Mouse (Mus musculus) intestine, embryonic 15.5 days (tissue): ENCODE data around the gene Luc7l3. TPM values are rescaled to one million over a fixed set of nuclear protein-coding genes. Genes with fewer than 3 reads are reported as not detected.
"Not testable (repeated sequence)": the region's sequence is repeated elsewhere in the genome, so short reads cannot be mapped to it uniquely, and the experiment has no call there.

Experiments
- ATAC-seq: fragments of 200-750 bp; cut with Nextera tagmentation; 2 replicates; pipeline ENCODE4 v1.8.0; 2017; ENCODE audit warnings: moderate TSS enrichment, moderate library complexity
- H3K27ac ChIP-seq: fragments of 300-500 bp; sonication (generic); 2 replicates; pipeline ENCODE4 v1.5.1; 2015; ENCODE audit warnings: mild to moderate bottlenecking, inconsistent platforms
- H3K27me3 ChIP-seq: fragments of 300-500 bp; sonication (generic); replicated peaks from 2 replicates; pipeline ENCODE4 v1.6.1; 2015; ENCODE audit warnings: inconsistent platforms
- H3K36me3 ChIP-seq: fragments of 300-500 bp; sonication (generic); 2 replicates; pipeline ENCODE4 v1.6.1; 2015; ENCODE audit warnings: inconsistent platforms
- H3K4me1 ChIP-seq: fragments of 300-500 bp; sonication (generic); replicated peaks from 2 replicates; pipeline ENCODE4 v1.6.1; 2015; ENCODE audit warnings: inconsistent platforms
- H3K4me2 ChIP-seq: fragments of 300-500 bp; sonication (generic); replicated peaks from 2 replicates; pipeline ENCODE4 v1.6.1; 2015; ENCODE audit warnings: mild to moderate bottlenecking, inconsistent platforms
- H3K4me3 ChIP-seq: fragments of 300-500 bp; sonication (generic); replicated peaks from 2 replicates; pipeline ENCODE4 v1.5.1; 2015; ENCODE audit warnings: inconsistent platforms
- H3K9ac ChIP-seq: fragments of 300-500 bp; sonication (generic); 2 replicates; pipeline ENCODE4 v1.6.1; 2015; ENCODE audit warnings: inconsistent platforms
- H3K9me3 ChIP-seq: fragments of 300-500 bp; sonication (generic); 2 replicates; pipeline ENCODE4 v1.6.1; 2016; ENCODE audit warnings: inconsistent platforms
- WGBS: fragments of 180-500 bp; shearing (Covaris S2); methylation state at CpG from one replicate; pipeline ENCODE4 v1.1.7; 2015; 5-methylcytosine and 5-hydroxymethylcytosine counted together
- polyA plus RNA-seq: library from polyadenylated mRNA; unstranded; fragments of >200 nt; fragmentation: Nextera tagmentation; extraction: Ambion mirVana; gene quantifications from 2 replicates; pipeline ENCODE4 v1.2.1, GENCODE M21; 2015

The Luc7l3 gene
- polyA plus RNA-seq, 1 experiment from 2014 or later, result 103 TPM

DNA sequence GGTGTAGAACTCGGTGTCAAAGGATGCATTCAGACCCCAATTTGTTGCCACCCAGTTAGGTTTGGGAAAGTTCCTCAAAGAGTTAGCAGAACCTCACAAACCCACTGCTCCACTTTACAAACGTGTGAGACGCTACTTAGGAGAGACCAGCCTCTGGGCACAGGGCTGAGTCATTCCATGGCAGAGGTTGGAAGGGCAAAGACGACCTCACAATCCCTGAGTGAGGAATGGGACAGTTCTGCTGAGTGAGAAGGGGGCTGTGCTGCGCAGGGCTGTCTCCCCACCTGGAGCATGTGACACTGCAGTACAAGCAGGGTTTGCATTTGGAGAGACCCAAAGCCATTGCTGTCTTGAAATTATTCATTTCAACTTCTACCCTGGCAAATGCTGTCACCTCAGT is 39.5 kb downstream of the Luc7l3 start:
- WGBS, result 50% methylated on average over 5 of the region's 5 CpGs
- Histone ChIP-seq H3K9me3 (no peaks in the 10 kb centered on the region), H3K27ac (peak overlapping the region; percentile 90), H3K36me3 (peaks cover 15% of the 10 kb centered on the region), H3K4me3 (0 out of 2 replicates have a peak overlapping the region, but pooled peaks have one; percentile 14), H3K4me1 (0 out of 2 replicates have a peak, but pooled peaks cover 7% of the 10 kb centered on the region), H3K4me2 (peak overlapping the region; percentile 33; the same call in 1 of the 2 replicates), H3K27me3 (no peaks in the 10 kb centered on the region), H3K9ac (no peak overlapping the region)
- no peak for ATAC-seq

DNA sequence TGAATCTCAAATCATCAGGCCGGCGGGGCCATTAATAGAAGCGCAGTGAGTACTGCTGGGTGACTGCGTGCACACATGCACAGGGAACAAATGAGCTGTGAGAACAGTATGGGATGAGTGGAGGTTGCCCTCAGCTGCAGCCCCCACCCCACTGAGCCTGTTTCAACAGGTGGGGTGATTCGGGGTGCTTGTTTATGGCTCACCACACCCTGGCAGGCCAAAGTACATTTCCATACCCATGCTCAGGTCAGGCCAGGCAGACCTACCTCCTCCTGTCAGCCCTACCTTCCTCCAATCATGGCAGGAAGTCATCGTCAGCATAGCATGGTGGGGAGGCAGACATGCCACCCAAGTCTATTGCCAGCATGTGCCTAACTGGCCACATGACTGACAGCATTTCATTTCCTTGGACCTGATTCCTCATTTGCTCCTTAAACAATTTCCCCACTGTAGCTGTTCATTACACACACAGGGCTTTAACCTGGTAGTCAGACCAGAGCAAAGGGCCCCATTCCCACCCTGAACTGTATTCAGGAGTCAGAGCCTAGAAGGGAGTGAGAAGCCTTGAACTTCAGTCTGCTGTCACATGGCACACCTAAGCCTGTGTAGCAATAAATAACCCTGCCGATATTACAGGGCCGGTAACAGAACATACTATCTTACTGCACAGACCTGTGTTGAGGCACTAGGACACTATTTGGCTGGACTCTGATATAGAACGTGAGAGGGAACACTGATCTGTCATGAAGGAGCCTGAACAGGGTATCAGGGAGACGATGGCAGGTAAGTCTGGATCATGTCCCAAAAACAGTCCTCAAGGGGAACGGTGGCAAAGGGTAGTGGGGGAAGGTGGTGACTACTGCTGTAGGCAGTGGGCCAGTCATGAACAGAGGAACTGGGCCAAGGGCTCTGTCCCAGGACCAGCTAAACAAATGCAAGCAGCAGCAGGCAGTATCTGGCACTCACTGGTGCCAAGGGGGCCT is 40.3 kb downstream of the Luc7l3 start, which contains the start of gene Gm21885:
Gene Gm21885 (plus strand): TSS at position 675 of the 983 bp plus-strand sequence.
- H3K9ac ChIP-seq, result peak within 1 kb of the TSS; percentile 34; the same call in 1 of the 2 replicates
- peak within 1 kb of the TSS; percentile 14; the same call in 1 of the 2 replicates for H3K4me3 ChIP-seq
- peak within 1 kb of the TSS; percentile 90 for H3K27ac ChIP-seq
- WGBS, result 59% methylated on average over 11 of the region's 11 CpGs
- H3K4me2 ChIP-seq, result peak within 1 kb of the TSS; percentile 33
- H3K36me3 ChIP-seq, result peaks cover 9% of the 10 kb centered on the region; the same call in 1 of the 2 replicates
- ATAC-seq, result peak; percentile 87
- H3K9me3 ChIP-seq, result no peaks in the 10 kb centered on the region
- H3K27me3 ChIP-seq, result no peaks in the 10 kb centered on the region
- H3K4me1 ChIP-seq, result peaks cover 10% of the 10 kb centered on the region; the same call in 1 of the 2 replicates

DNA sequence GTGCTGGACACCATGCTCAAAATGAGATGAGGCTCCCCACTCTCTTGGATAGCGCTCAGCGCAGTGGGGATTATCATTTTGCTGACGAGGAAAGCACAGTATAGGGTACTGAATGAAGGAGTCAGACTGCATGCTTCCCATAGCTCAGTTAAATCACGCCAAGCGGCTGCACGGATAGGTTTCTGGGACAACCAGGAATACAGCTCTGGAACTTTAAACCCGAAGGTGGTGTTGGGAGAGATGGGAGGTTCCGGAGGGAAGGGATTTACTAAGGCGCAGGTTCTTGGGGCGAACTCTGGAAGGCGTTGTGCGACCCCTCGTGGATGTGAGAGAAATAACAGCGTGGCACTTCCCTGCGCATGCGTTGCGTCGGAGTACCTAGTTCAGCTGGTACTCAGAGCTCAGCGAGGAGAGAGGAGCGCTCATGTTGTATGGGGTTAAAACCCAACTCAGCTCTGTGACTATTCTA is 44.9 kb downstream of the Luc7l3 start:
- no peak overlapping the region for H3K9ac ChIP-seq
- no peaks in the 10 kb centered on the region for H3K27me3 ChIP-seq
- H3K4me3 ChIP-seq, result peak overlapping the region; percentile 31
- 8% methylated on average over 20 of the region's 20 CpGs for WGBS
- H3K36me3 ChIP-seq, result no peaks in the 10 kb centered on the region
- peak; percentile 40 for ATAC-seq
- no peaks in the 10 kb centered on the region for H3K9me3 ChIP-seq
- H3K4me1 ChIP-seq, result peaks cover 13% of the 10 kb centered on the region; the same call in 1 of the 2 replicates
- H3K27ac ChIP-seq, result no peak overlapping the region
- peak overlapping the region; percentile 68 for H3K4me2 ChIP-seq

DNA sequence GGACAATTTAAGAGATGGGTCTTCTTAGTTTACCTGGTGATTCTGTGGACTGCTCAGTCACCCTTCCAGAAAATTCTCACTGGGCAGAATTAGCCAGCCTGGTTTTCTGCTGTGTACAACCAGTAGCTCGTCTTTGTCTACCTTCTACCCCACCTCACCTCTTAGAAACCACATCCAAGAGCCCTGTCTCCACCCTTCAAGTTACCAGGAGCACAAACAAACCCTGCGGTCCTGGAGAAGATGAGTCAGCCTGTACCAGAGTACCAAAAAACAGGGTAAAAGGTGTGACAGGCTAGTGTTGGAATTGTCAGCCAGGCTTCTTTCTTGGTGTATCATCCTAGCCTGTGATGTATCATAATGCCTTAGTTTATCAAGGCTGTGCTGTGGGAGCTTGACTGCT is 46.1 kb downstream of the Luc7l3 start:
- WGBS, result 82% methylated on average over 2 of the region's 2 CpGs
- H3K27ac ChIP-seq, result no peak overlapping the region
- no peak for ATAC-seq

DNA sequence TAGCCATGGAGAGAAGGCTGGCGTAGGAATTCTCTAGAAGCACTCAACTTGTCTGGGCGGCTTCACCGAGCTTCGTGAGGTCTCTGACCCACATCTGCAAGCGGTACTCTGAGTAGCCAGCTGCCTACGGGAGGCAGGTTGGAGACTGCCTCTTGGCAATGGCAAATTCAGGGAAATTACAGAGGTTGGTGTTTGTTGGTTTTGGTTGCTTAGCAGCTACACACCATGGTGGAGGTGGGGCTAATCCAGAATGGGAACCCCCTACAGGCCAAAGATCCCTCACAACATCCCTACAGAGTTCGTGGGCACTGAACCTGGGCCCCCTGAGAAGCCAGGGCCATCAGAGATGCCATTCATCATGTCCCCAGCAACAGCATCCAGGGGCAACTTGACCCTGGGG is 46.6 kb downstream of the Luc7l3 start:
- Histone ChIP-seq H3K27ac (no peak overlapping the region), H3K36me3 (no peaks in the 10 kb centered on the region)
- ATAC-seq, result no peak

More for the DNA sequence above, 46.1 kb downstream of the Luc7l3 start:
- peaks cover 7% of the 10 kb centered on the region; the same call in 1 of the 2 replicates for H3K4me1 ChIP-seq
- no peaks in the 10 kb centered on the region for H3K27me3 ChIP-seq
- no peak overlapping the region for H3K4me2 ChIP-seq
- no peaks in the 10 kb centered on the region for H3K36me3 ChIP-seq
- no peaks in the 10 kb centered on the region for H3K9me3 ChIP-seq
- H3K4me3 ChIP-seq, result no peak overlapping the region
- no peak overlapping the region for H3K9ac ChIP-seq

DNA sequence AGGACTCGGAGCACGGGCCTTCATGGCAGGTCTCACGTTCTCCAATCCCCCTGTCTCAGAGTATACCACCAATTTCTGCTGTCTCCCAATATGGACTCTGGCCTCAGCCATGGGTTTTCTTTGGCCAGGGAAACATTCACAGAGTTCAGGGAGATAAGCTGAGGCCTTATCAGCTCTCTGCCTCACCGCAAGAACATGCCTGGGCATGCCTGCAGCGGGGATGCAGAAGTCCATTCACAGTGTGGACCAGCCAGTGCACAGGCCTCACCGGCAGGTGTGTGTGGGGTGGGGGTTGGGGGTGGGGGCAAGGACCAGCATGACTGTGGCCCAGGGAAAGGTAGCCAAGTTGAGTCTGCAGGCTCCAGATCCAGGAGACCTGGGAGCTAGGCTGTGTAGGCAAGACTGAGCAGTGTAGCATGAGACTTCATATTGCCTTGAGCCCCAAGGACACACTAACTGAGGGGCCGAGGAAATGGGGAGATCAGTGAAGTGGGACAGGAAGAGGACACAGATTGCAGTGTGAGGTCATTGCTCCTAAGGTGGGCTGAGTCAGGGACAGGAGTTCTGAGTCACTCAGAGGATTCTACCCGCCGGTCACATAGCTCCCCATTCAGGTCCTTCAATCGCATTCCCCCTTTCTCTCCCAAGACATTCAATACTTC is 47.5 kb downstream of the Luc7l3 start:
- Histone ChIP-seq H3K4me1 (peaks cover 7% of the 10 kb centered on the region; the same call in 1 of the 2 replicates), H3K9ac (no peak overlapping the region), H3K27me3 (no peaks in the 10 kb centered on the region), H3K36me3 (no peaks in the 10 kb centered on the region), H3K4me3 (no peak overlapping the region), H3K4me2 (0 out of 2 replicates have a peak overlapping the region, but pooled peaks have one; percentile 14), H3K9me3 (no peaks in the 10 kb centered on the region), H3K27ac (peak overlapping the region; percentile 73)
- peak; percentile 89 for ATAC-seq
- WGBS, result 68% methylated on average over 10 of the region's 10 CpGs

More for the DNA sequence above, 46.6 kb downstream of the Luc7l3 start:
- H3K4me1 ChIP-seq, result peaks cover 7% of the 10 kb centered on the region; the same call in 1 of the 2 replicates
- no peaks in the 10 kb centered on the region for H3K9me3 ChIP-seq
- no peak overlapping the region; the same call in 1 of the 2 replicates for H3K9ac ChIP-seq
- no peaks in the 10 kb centered on the region for H3K27me3 ChIP-seq
- H3K4me3 ChIP-seq, result no peak overlapping the region
- 81% methylated on average over 7 of the region's 7 CpGs for WGBS
- no peak overlapping the region for H3K4me2 ChIP-seq

DNA sequence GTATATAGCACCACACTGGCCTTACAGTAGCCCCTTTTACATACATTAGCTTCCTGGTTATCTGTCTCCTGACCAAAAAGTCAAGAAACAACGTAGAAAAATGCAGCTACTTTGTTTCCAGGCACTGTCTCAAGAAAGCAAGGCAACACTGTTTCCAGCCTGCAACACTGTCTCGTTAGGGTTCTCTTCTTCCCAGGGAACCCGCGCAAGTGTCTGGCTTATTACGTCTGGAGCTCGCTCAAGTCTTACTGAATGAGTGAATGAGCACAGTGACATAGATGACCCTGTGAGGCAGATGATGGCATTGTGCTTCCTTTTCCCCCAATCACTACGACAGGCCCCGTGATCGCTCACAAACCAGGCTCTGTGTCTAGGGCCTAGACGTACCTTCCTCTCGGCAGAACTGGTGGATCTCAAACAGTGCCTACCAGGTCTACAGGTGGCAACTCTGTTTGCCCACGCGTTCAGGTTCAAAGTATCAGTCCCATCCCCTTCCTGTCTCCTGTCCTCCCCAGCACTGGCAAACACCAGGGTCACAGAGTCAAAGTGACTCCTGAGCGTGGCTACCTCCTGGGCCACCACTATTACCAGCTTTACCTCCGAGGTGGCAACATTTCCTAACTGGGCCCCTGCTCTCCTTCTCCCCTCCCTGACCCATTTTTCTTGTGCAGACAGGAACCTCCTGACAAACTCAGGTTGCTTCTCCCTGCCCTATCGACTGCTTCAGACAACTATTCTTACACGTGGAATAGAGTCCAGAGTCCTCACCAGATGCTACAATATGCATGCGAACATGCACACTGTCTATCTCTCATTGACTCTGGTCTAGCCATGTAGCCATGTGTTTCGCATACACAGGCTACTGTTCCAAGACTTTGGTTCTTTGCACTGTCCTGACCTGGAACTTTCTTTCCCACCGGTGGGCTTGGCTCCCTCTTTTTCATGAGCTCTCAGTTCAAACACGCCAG is 48.5 kb downstream of the Luc7l3 start:
- no peaks in the 10 kb centered on the region for H3K36me3 ChIP-seq
- no peak overlapping the region for H3K9ac ChIP-seq
- H3K4me2 ChIP-seq, result no peak overlapping the region
- 83% methylated on average over 21 of the region's 21 CpGs for WGBS
- no peaks in the 10 kb centered on the region for H3K9me3 ChIP-seq
- no peaks in the 10 kb centered on the region for H3K27me3 ChIP-seq
- ATAC-seq, result no peak
- H3K27ac ChIP-seq, result peak overlapping the region; percentile 73; the same call in 1 of the 2 replicates
- peaks cover 7% of the 10 kb centered on the region; the same call in 1 of the 2 replicates for H3K4me1 ChIP-seq
- H3K4me3 ChIP-seq, result no peak overlapping the region

DNA sequence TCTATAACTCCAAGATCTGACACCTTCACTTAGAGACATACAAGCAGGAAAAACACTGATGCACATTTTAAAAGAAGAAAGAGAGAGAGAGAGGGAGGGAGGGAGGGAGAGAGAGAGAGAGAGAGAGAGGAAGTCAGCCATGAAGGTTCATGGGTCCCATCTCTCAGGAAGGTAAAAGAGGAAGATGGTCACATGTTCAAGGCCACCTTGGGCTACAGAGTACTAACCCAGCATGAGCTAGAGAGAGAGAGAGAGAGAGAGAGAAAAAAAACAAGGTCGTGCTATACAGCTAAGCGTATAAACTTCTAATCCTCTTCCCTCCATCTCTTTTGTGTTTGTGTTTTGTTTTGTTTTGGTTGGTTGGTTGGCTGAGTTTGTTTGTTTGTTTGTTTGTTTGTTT is 50.8 kb downstream of the Luc7l3 start:
- ATAC-seq, result no peak
- H3K4me2 ChIP-seq, result no peak overlapping the region
- H3K9me3 ChIP-seq, result no peaks in the 10 kb centered on the region
- H3K27ac ChIP-seq, result no peak overlapping the region
- WGBS, result 92% methylated on average over 2 of the region's 2 CpGs
- no peaks in the 10 kb centered on the region for H3K27me3 ChIP-seq
- no peak overlapping the region for H3K9ac ChIP-seq
- H3K4me3 ChIP-seq, result no peak overlapping the region
- 0 out of 2 replicates have a peak, but pooled peaks cover 3% of the 10 kb centered on the region for H3K4me1 ChIP-seq
- no peaks in the 10 kb centered on the region for H3K36me3 ChIP-seq

DNA sequence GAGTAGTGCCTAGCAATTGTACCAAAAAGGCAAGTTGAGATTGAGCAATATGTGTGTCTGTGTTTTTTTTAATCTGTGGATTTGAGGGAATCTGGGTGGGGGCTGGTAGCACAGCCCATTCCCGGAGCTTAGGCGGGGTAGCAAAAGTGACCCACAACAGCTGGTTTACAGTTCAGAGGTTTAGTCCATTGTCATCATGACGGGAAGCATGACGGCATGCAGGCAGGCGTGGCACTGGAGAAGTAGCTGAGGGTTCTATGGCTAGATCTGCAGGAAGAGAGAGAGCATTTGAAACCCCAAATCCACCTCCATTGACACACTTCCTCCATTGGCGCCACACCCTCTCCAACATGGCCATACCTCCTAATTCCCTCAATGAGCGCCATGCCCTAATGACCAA is 51.9 kb downstream of the Luc7l3 start:
- Histone ChIP-seq H3K4me1 (peaks cover 3% of the 10 kb centered on the region; the same call in 1 of the 2 replicates), H3K4me2 (no peak overlapping the region), H3K9ac (no peak overlapping the region), H3K27ac (no peak overlapping the region), H3K36me3 (no peaks in the 10 kb centered on the region), H3K9me3 (no peaks in the 10 kb centered on the region), H3K27me3 (no peaks in the 10 kb centered on the region), H3K4me3 (no peak overlapping the region)
- 87% methylated on average over 7 of the region's 7 CpGs for WGBS
- ATAC-seq, result no peak

DNA sequence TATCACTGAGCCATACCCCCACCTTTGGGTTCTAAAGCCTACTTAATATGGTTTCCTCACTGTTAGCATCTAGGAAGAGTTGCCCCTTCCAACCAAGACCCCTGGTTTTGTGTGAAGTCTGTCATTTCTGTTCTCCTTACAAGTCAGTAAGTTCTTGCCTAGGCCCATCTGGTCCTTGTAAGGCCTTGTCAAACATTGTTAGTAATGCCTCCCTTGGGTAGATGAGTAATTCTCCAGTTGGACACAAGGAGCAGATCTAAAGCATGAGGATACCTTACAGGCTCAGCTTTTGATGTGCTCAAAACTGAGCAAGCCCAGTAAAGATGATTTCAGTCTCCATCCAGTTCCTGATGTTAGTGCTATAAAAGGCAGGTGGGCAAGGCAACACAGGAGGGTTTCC is 53.0 kb downstream of the Luc7l3 start:
- no peak overlapping the region for H3K9ac ChIP-seq
- no peaks in the 10 kb centered on the region for H3K36me3 ChIP-seq
- no peaks in the 10 kb centered on the region for H3K9me3 ChIP-seq
- H3K27me3 ChIP-seq, result no peaks in the 10 kb centered on the region
- ATAC-seq, result no peak
- no peak overlapping the region for H3K27ac ChIP-seq
- H3K4me1 ChIP-seq, result peaks cover 2% of the 10 kb centered on the region; the same call in 1 of the 2 replicates
- no peak overlapping the region for H3K4me3 ChIP-seq
- H3K4me2 ChIP-seq, result no peak overlapping the region

DNA sequence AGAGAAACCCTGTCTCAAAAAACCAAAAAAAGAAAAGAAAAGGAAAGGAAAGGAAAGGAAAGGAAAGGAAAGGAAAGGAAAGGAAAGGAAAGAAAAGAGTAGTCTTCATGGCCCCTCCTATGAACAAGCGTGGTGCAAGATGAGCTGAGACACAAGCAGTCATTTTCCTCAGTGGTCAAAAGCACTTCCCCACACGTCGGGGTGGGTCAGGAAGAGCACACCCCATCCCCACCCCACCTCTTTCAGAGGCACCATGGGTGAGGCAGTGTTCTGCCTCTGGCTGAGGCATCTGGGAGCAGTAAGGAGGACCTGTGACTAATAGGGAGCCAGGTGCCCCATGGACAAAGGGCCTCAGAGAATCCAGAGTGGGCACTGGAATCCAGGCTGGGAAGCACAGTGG is 55.6 kb downstream of the Luc7l3 start:
- ATAC-seq, H3K4me2 ChIP-seq, H3K4me3 ChIP-seq, H3K4me1 ChIP-seq, H3K36me3 ChIP-seq, H3K27me3 ChIP-seq, H3K27ac ChIP-seq, H3K9ac ChIP-seq, H3K9me3 ChIP-seq: not testable (repeated sequence)
- 77% methylated on average over 3 of the region's 3 CpGs for WGBS
